Mouse (Mus musculus): ENCODE results near the gene Nxf1.

GRCm38 (mm10) chr19:8735389-8736159 lies 21.3 kb upstream of the Nxf1 start, which contains the start of gene Wdr74:
- peak; percentile 95 for TF ChIP-seq MAX (IDR thresholded peaks at IDR 0.05; ENCODE audit: low read length)
- TF ChIP-seq SMC3 (IDR thresholded peaks at IDR 0.05; ENCODE audit: low read depth, low read length): no peak
- no peak for TF ChIP-seq CTCF (IDR thresholded peaks at IDR 0.05 in 2 of 3, conservative IDR thresholded peaks at IDR 0.05 in 1 of 3; ENCODE audit: control insufficient read depth in 1 of 3, insufficient read depth in 1 of 3, low read depth in 2 of 3, low read length in 3 of 3, poor library complexity in 1 of 3, severe bottlenecking in 1 of 3)
- peak; percentile 97 for TF ChIP-seq HCFC1 (IDR thresholded peaks at IDR 0.05; ENCODE audit: low read depth, low read length)

All from MEL (cell line).